Mouse (Mus musculus) ES-Bruce4 (cell line): Measurements from ENCODE around the gene Ddx19b. TPM values are rescaled to one million over a fixed set of nuclear protein-coding genes. Genes with fewer than 3 reads are reported as not detected.
"Not testable (repeated sequence)": the region's sequence is repeated elsewhere in the genome, so short reads cannot be mapped to it uniquely, and the experiment has no call there.

ENCODE experiments used
- H3K27ac ChIP-seq: 2 replicates; pipeline ENCODE4 v1.5.1; 2012; ENCODE audit warnings: low read length, inconsistent platforms; ENCODE audit not compliant: insufficient read depth
- H3K27me3 ChIP-seq: 2 replicates; pipeline ENCODE4 v1.6.1; 2012; ENCODE audit warnings: mild to moderate bottlenecking, low read length, inconsistent platforms; ENCODE audit not compliant: control insufficient read depth, poor library complexity, insufficient read depth, severe bottlenecking
- H3K36me3 ChIP-seq: 2 replicates; pipeline ENCODE4 v1.6.1; 2012; ENCODE audit warnings: inconsistent platforms, mild to moderate bottlenecking, low read length, moderate library complexity; ENCODE audit not compliant: control insufficient read depth, poor library complexity, insufficient read depth, severe bottlenecking
- H3K4me1 ChIP-seq: one replicate; pipeline ENCODE4 v1.8.1; 2011; ENCODE audit warnings: low read length; ENCODE audit not compliant: control insufficient read depth, insufficient read depth
- H3K4me3 ChIP-seq: 2 replicates; pipeline ENCODE4 v1.5.1; 2011; ENCODE audit warnings: low read depth, mild to moderate bottlenecking, low read length
- H3K9ac ChIP-seq: 2 replicates; pipeline ENCODE4 v1.6.1; 2012; ENCODE audit warnings: low read depth, mild to moderate bottlenecking, inconsistent platforms; ENCODE audit not compliant: poor library complexity, severe bottlenecking
- H3K9me3 ChIP-seq: replicated peaks from 2 replicates; pipeline ENCODE4 v1.6.1; 2012; ENCODE audit warnings: mild to moderate bottlenecking, low read length, inconsistent platforms; ENCODE audit not compliant: control insufficient read depth, poor library complexity, insufficient read depth, severe bottlenecking
- CTCF ChIP-seq: IDR thresholded peaks from one replicate; pipeline ENCODE4 v1.8.1; 2011; ENCODE audit warnings: low read depth, low read length
- EP300 ChIP-seq: IDR thresholded peaks from 2 replicates; pipeline ENCODE4 v1.6.1; 2011; ENCODE audit warnings: low read depth, low read length; ENCODE audit not compliant: insufficient read depth
- POLR2A ChIP-seq: IDR thresholded peaks from one replicate; pipeline ENCODE4 v1.8.1; 2011; ENCODE audit warnings: low read length; ENCODE audit not compliant: insufficient read depth
- polyA plus RNA-seq: library from polyadenylated mRNA; stranded (reverse); fragments of >200 nt; gene quantifications from 2 replicates; pipeline ENCODE4 v1.2.4, GENCODE M21; 2011; ENCODE audit warnings: low read depth; ENCODE audit not compliant: missing spikeins, insufficient read depth, insufficient read length

Gene Ddx19b
- polyA plus RNA-seq, 1 experiment: 23.5 TPM

- H3K27me3 ChIP-seq: no peaks in the 10 kb centered on the region
These were observed 71.6 kb downstream of the Ddx19b start for GRCm38 (mm10) chr8:110959906-110960305.

GRCm38 (mm10) chr8:110959071-110959780 is 72.3 kb downstream of the Ddx19b start:
- no peaks in the 10 kb centered on the region for H3K9me3 ChIP-seq

More at GRCm38 (mm10) chr8:110959906-110960305, 71.6 kb downstream of the Ddx19b start:
- no peaks in the 10 kb centered on the region for H3K36me3 ChIP-seq
- no peaks in the 10 kb centered on the region for H3K4me1 ChIP-seq
- no peak for TF ChIP-seq POLR2A
- no peak for TF ChIP-seq CTCF
- H3K27ac ChIP-seq: no peak overlapping the region
- H3K9me3 ChIP-seq: no peaks in the 10 kb centered on the region
- no peak overlapping the region for H3K4me3 ChIP-seq
- no peak overlapping the region for H3K9ac ChIP-seq

GRCm38 (mm10) chr8:110958553-110958952 is 73.0 kb downstream of the Ddx19b start:
- not testable (repeated sequence) for H3K9me3 ChIP-seq, H3K36me3 ChIP-seq, H3K9ac ChIP-seq, H3K27me3 ChIP-seq, H3K4me1 ChIP-seq, H3K4me3 ChIP-seq, H3K27ac ChIP-seq

More at GRCm38 (mm10) chr8:110959071-110959780, 72.3 kb downstream of the Ddx19b start:
- Histone ChIP-seq H3K4me3 (no peak overlapping the region), H3K27me3 (no peaks in the 10 kb centered on the region), H3K36me3 (no peaks in the 10 kb centered on the region), H3K4me1 (no peaks in the 10 kb centered on the region), H3K27ac (no peak overlapping the region), H3K9ac (no peak overlapping the region)
- TF ChIP-seq EP300 (no peak), CTCF (no peak)

- H3K4me1 ChIP-seq: no peaks in the 10 kb centered on the region
- no peaks in the 10 kb centered on the region for H3K36me3 ChIP-seq
- no peak overlapping the region for H3K27ac ChIP-seq
- no peak overlapping the region for H3K4me3 ChIP-seq
- TF ChIP-seq EP300: no peak
- no peak for TF ChIP-seq POLR2A
- TF ChIP-seq CTCF: no peak
- H3K9ac ChIP-seq: no peak overlapping the region
- H3K27me3 ChIP-seq: no peaks in the 10 kb centered on the region
- H3K9me3 ChIP-seq: no peaks in the 10 kb centered on the region
These were observed 73.4 kb downstream of the Ddx19b start for GRCm38 (mm10) chr8:110958135-110958534.

GRCm38 (mm10) chr8:110957471-110957870 is 74.1 kb downstream of the Ddx19b start:
- no peaks in the 10 kb centered on the region for H3K4me1 ChIP-seq
- TF ChIP-seq POLR2A: no peak
- no peak for TF ChIP-seq EP300
- no peak for TF ChIP-seq CTCF
- H3K9me3 ChIP-seq: 0 out of 2 replicates have a peak, but pooled peaks cover 2% of the 10 kb centered on the region
- no peaks in the 10 kb centered on the region for H3K36me3 ChIP-seq
- H3K27ac ChIP-seq: no peak overlapping the region
- no peaks in the 10 kb centered on the region for H3K27me3 ChIP-seq
- no peak overlapping the region for H3K4me3 ChIP-seq
- H3K9ac ChIP-seq: no peak overlapping the region

GRCm38 (mm10) chr8:110956619-110957450 is 74.7 kb downstream of the Ddx19b start:
- no peak overlapping the region for H3K9ac ChIP-seq
- H3K27me3 ChIP-seq: no peaks in the 10 kb centered on the region
- H3K27ac ChIP-seq: no peak overlapping the region
- H3K4me1 ChIP-seq: no peaks in the 10 kb centered on the region
- 0 out of 2 replicates have a peak, but pooled peaks cover 2% of the 10 kb centered on the region for H3K9me3 ChIP-seq
- no peak for TF ChIP-seq EP300
- H3K4me3 ChIP-seq: no peak overlapping the region
- no peaks in the 10 kb centered on the region for H3K36me3 ChIP-seq
